Mouse (Mus musculus): ENCODE measurements around the gene Fbxl15. TPM values are rescaled to one million over a fixed set of nuclear protein-coding genes. Genes with fewer than 3 reads are reported as not detected.

The Fbxl15 gene
- total RNA-seq, 2 experiments from 2014 or later: 4.2 to 4.4 TPM

GRCm38 (mm10) chr19:46307781-46308180 lies 20.2 kb upstream of the Fbxl15 start:
- DNase-seq: no peak
- intact Hi-C loops (cut with DNase I): loop anchor here (10.0 kb wide), 1 partner anchor 137 kb away; no protein-coding TSS in a partner anchor

- intact Hi-C loops (cut with DNase I): loop anchor here (10.0 kb wide), 1 partner anchor 136 kb away; no protein-coding TSS in a partner anchor
- DNase-seq: no peak
Measured at GRCm38 (mm10) chr19:46308303-46308702, 19.7 kb upstream of the Fbxl15 start.

GRCm38 (mm10) chr19:46308706-46309435 lies 19.1 kb upstream of the Fbxl15 start:
- peak; percentile 83 to 91 for DNase-seq
- intact Hi-C loops (cut with DNase I): loop anchor here (1.0 to 10.0 kb wide), 2 partner anchors 136 to 174 kb away; no protein-coding TSS in a partner anchor

GRCm38 (mm10) chr19:46309651-46310305 lies 18.2 kb upstream of the Fbxl15 start:
- DNase-seq: no peak
- intact Hi-C loops (cut with DNase I): loop anchor here (1.0 to 10.0 kb wide), 2 partner anchors 135 to 174 kb away; no protein-coding TSS in a partner anchor

GRCm38 (mm10) chr19:46310312-46310865 lies 17.6 kb upstream of the Fbxl15 start:
- DNase-seq: no peak
- intact Hi-C loops (cut with DNase I): no loop called here

- intact Hi-C loops (cut with DNase I): no loop called here
- no peak for DNase-seq
Measured at GRCm38 (mm10) chr19:46311341-46311740, 16.6 kb upstream of the Fbxl15 start.

GRCm38 (mm10) chr19:46312566-46312965 lies 15.4 kb upstream of the Fbxl15 start:
- intact Hi-C loops (cut with DNase I): no loop called here
- no peak for DNase-seq

- no peak for DNase-seq
- intact Hi-C loops (cut with DNase I): no loop called here
Measured at GRCm38 (mm10) chr19:46313116-46313515, 14.9 kb upstream of the Fbxl15 start.

GRCm38 (mm10) chr19:46313591-46313990 lies 14.4 kb upstream of the Fbxl15 start:
- intact Hi-C loops (cut with DNase I): no loop called here
- DNase-seq: no peak

GRCm38 (mm10) chr19:46314151-46314601 lies 13.8 kb upstream of the Fbxl15 start:
- DNase-seq: no peak
- intact Hi-C loops (cut with DNase I): no loop called here

- DNase-seq: no peak
- intact Hi-C loops (cut with DNase I): no loop called here
Measured at GRCm38 (mm10) chr19:46314872-46315742, 12.9 kb upstream of the Fbxl15 start.

GRCm38 (mm10) chr19:46315752-46316610 lies 12.0 kb upstream of the Fbxl15 start:
- intact Hi-C loops (cut with DNase I): no loop called here
- no peak for DNase-seq

- DNase-seq: no peak
- intact Hi-C loops (cut with DNase I): no loop called here
Measured at GRCm38 (mm10) chr19:46316846-46317545, 11.0 kb upstream of the Fbxl15 start.

- intact Hi-C loops (cut with DNase I): no loop called here
- no peak for DNase-seq
Measured at GRCm38 (mm10) chr19:46317546-46317885, 10.5 kb upstream of the Fbxl15 start.

- intact Hi-C loops (cut with DNase I): no loop called here
Measured at GRCm38 (mm10) chr19:46318031-46318471, 9.9 kb upstream of the Fbxl15 start.

GRCm38 (mm10) chr19:46318586-46319378 lies 9.2 kb upstream of the Fbxl15 start:
- intact Hi-C loops (cut with DNase I): no loop called here
- peak in 1 of 2 experiments; percentile 43 for DNase-seq

More at GRCm38 (mm10) chr19:46318031-46318471, 9.9 kb upstream of the Fbxl15 start:
- peak in 1 of 2 experiments; percentile 41 for DNase-seq

- no peak for DNase-seq
- intact Hi-C loops (cut with DNase I): no loop called here
Measured at GRCm38 (mm10) chr19:46320076-46320785, 7.8 kb upstream of the Fbxl15 start.
